Mouse (Mus musculus): ENCODE results near the gene Gm10591. TPM values are rescaled to one million over a fixed set of nuclear protein-coding genes. Genes with fewer than 3 reads are reported as not detected.
"Not testable (repeated sequence)": the region's sequence is repeated elsewhere in the genome, so short reads cannot be mapped to it uniquely, and the experiment has no call there.

Gene Gm10591
- not detected in 2 replicates for polyA plus RNA-seq (2012)

DNA sequence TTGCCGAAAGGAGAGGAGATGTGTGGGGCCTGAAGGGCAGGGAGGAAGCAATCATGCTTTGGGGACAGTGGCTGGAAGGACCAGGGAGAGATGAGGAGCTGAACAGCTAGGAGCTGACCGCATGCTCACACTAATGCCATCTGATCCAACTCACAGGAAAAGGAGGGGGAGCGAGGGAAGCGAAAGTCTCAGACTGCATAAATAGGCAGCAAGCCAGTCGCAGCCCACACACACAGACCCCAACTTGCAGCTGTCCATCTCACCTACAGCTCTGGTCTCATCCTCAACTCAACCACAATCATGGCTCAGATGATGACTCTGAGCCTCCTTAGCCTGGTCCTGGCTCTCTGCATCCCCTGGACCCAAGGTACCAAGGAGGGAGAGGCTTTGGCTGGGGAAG, at the start of gene Gm10591:
Gene Gm10591, plus strand, starts transcription at position 301 of the 400 bp plus-strand sequence.
- not testable (repeated sequence) for TF ChIP-seq GATA1 (IDR thresholded peaks at IDR 0.05; ENCODE audit: low read length)

DNA sequence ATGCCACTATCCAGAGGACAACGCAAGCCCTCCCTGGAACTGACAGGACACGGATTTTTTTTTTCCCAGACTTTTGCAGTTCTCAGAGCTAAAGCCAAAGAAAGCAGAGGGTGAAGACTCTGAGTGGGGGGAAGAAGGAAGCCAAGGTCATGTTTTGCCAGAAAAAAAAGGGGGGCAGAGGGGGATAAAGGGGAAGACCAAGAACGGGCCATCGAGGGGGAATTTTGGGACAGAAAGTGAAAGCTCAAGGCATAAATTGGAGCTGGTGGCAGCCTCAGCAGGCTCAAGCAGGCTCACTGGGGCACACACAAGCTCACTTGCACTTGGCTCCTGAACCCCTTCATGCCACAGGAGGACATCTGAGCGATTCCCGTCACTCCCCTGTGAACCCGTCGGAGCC, 17.4 kb downstream of the Gm10591 start, which contains the start of gene Gm2564:
Gene Gm2564, plus strand, starts transcription at position 301 of the 400 bp plus-strand sequence.
- TF ChIP-seq GATA1 (IDR thresholded peaks at IDR 0.05; ENCODE audit: low read length) = not testable (repeated sequence)

DNA sequence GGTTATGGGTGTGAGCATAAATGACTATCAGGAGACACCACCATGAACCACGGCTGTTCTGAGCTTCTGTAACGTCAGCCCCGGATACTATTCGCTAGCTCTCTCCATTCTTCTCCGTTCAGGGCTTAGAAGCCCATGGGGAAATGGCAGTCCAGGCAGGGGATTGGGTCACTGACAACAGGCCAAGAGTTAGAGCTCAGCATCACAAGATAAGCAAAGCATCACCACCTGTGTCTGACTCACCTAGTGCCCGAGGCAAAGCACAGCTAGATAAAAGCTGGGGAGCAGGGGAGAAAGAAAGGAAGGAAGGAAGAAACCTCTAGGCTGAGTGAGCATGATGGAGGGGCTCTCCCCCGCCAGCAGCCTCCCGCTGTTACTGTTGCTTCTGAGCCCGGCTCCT, 43.0 kb downstream of the Gm10591 start, which contains the start of gene Ccl27b:
Gene Ccl27b, plus strand, starts transcription at position 301 of the 400 bp plus-strand sequence.
- not testable (repeated sequence) for TF ChIP-seq GATA1 (IDR thresholded peaks at IDR 0.05; ENCODE audit: low read length)

DNA sequence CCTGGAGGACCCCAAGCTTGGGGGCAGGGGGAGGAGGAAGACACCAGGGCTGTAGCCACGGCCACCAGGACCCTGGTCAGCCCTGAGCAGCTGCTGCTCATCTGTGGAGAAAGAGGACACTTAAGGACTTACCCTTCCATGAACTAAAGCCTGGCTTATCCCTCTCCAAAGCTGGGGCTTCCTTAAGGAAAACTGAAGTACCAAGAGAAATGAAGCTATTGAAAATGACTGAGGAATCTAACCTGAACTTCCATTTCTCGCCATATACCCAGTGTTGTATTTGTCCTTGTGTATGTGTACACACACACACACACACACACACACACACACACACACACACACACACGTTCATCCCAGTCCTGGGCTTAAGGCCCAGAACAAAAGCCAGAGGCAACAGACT, 49.8 kb downstream of the Gm10591 start, which contains the start of gene Il11ra2:
Gene Il11ra2, minus strand, starts transcription at position 101 of the 400 bp plus-strand sequence.
- TF ChIP-seq GATA1 (IDR thresholded peaks at IDR 0.05; ENCODE audit: low read length) = not testable (repeated sequence)

Other genes starting within 250 kb of the Gm10591 start
- gene Gm21586, start 172.8 kb upstream of the Gm10591 start, polyA plus RNA-seq (2012) = not detected in 2 replicates
- not detected in 2 replicates for gene Gm2163, start 145.4 kb upstream of the Gm10591 start, polyA plus RNA-seq (2012)
- gene Fam205a2, start 84.0 kb upstream of the Gm10591 start, polyA plus RNA-seq (2012) = not detected in 2 replicates
- not detected in 2 replicates for gene Gm2564, start 17.5 kb downstream of the Gm10591 start, polyA plus RNA-seq (2012)
- gene Ccl27b, start 43.1 kb downstream of the Gm10591 start, polyA plus RNA-seq (2012) = not detected in 2 replicates
- gene Il11ra2, start 49.7 kb downstream of the Gm10591 start, polyA plus RNA-seq (2012) = not detected in 2 replicates
- gene 4930578G10Rik, start 123.3 kb downstream of the Gm10591 start, polyA plus RNA-seq (2012) = not detected in 2 replicates
- gene Ccl19, start 144.4 kb downstream of the Gm10591 start, polyA plus RNA-seq (2012) = not detected in 2 replicates
- not detected in 2 replicates for gene Ccl21a, start 161.8 kb downstream of the Gm10591 start, polyA plus RNA-seq (2012)
- 0.02 and 0.05 TPM in 2 replicates for gene Fam205a1, start 241.7 kb downstream of the Gm10591 start, polyA plus RNA-seq (2012)
- 0.02 TPM in 1 of 2 replicates, not detected in the other for gene Gm12394, start 244.6 kb downstream of the Gm10591 start, polyA plus RNA-seq (2012)

All from G1E-ER4 (cell line).